Comparison of ENCODE assay signal across 10 mouse cellular contexts in genomic region chr19:53539296-53539695, GRCm38 (mm10). TPM values are rescaled to one million over a fixed set of nuclear protein-coding genes. Genes with fewer than 3 reads are reported as not detected.
"Had no signal": no experiment of that assay in that cellular context is flagged by ENCODE, and none has a peak within 500 bp of the region (broad histone marks: within the 10 kb centered on the region; RNA-seq: fewer than 3 reads in every experiment).

No protein-coding gene starts in this region.

- H3K27me3 ChIP-seq: liver, embryonic 15.5 days; midbrain, embryonic 15.5 days; neural tube, embryonic 13.5 days had no signal

- H3K4me1 ChIP-seq: midbrain, embryonic 15.5 days had no signal

- DNase-seq: lung, adult 2 months; retina, postnatal 1 day; thymus, postnatal 4 days had no signal

- ATAC-seq: midbrain, embryonic 15.5 days had no signal

- H3K9ac ChIP-seq: liver, embryonic 15.5 days; midbrain, embryonic 15.5 days; neural tube, embryonic 13.5 days had no signal

- H3K36me3 ChIP-seq: midbrain, embryonic 15.5 days; neural tube, embryonic 13.5 days had no signal

- H3K4me2 ChIP-seq: liver, embryonic 11.5 days; liver, embryonic 15.5 days; midbrain, embryonic 11.5 days; midbrain, embryonic 15.5 days; neural tube, embryonic 13.5 days had no signal

- H3K27ac ChIP-seq: layer of hippocampus, adult 2 months; liver, embryonic 15.5 days; midbrain, embryonic 15.5 days; neural tube, embryonic 13.5 days had no signal

- H3K9me3 ChIP-seq: liver, embryonic 15.5 days; midbrain, embryonic 15.5 days; neural tube, embryonic 13.5 days had no signal

- H3K4me3 ChIP-seq: layer of hippocampus, adult 2 months; liver, embryonic 15.5 days; midbrain, embryonic 15.5 days; neural tube, embryonic 13.5 days had no signal

RNA-seq across cellular contexts. Expression of gene Nutf2-ps1, which starts 49.6 kb away (rescaled TPM):
- total RNA-seq: monocyte, adult 5-6 weeks had no signal
